Mouse (Mus musculus) bone marrow macrophage, adult 2 months (primary cell): ENCODE measurements around the gene Apoc2. TPM values are rescaled to one million over a fixed set of nuclear protein-coding genes. Genes with fewer than 3 reads are reported as not detected.
A peak's percentile ranks its signal among the peaks of the same experiment; 100 is the strongest.

ENCODE experiments used
- H3K27ac ChIP-seq: 2 replicates; pipeline ENCODE4 v1.5.1; 2012; ENCODE audit warnings: low read depth, low read length; ENCODE audit not compliant: insufficient read depth
- H3K4me1 ChIP-seq: 2 replicates; pipeline ENCODE4 v1.6.1; 2012; ENCODE audit warnings: low read length; ENCODE audit not compliant: control insufficient read depth, insufficient read depth
- H3K4me3 ChIP-seq: 2 replicates; pipeline ENCODE4 v1.5.1; 2012; ENCODE audit warnings: mild to moderate bottlenecking, low read length, moderate library complexity; ENCODE audit not compliant: insufficient read depth
- CTCF ChIP-seq: IDR thresholded peaks from 2 replicates; pipeline ENCODE4 v1.5.1; 2012; ENCODE audit warnings: low read depth, mild to moderate bottlenecking, low read length, moderate library complexity
- POLR2A ChIP-seq: IDR thresholded peaks from 2 replicates; pipeline ENCODE4 v1.6.1; 2012; ENCODE audit warnings: mild to moderate bottlenecking, low read depth, low read length, borderline replicate concordance
- polyA plus RNA-seq: library from polyadenylated mRNA; stranded (reverse); fragments of >200 nt; gene quantifications from 2 replicates; pipeline ENCODE4 v1.2.4, GENCODE M21; 2012; ENCODE audit not compliant: missing spikeins, insufficient read depth, insufficient read length

Apoc2 gene
- polyA plus RNA-seq, 1 experiment: 56.2 TPM

GRCm38 (mm10) chr7:19700299-19701068, 22.7 kb upstream of the Apoc2 start:
- Histone ChIP-seq H3K4me3 (no peak overlapping the region), H3K27ac (peak overlapping the region; percentile 96), H3K4me1 (peaks cover 23% of the 10 kb centered on the region)
- TF ChIP-seq CTCF (no peak), POLR2A (no peak)

DNA sequence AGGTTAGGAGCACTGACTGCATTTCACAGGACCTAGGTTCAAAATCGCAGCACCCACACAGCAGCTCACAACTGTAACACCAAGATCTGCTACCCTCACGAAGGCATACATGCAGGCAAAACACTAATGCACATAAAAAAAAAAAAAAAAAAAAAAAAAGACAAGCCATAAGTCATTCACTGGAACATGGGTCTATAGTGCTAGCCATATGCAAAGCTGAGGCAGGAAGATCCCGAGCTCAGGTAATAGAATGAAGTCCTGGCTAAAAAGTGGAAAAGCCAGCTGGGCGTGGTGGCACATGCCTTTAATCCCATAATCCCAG, 22.0 kb upstream of the Apoc2 start:
- TF ChIP-seq POLR2A: no peak
- TF ChIP-seq CTCF: no peak
- Histone ChIP-seq H3K4me1 (peaks cover 29% of the 10 kb centered on the region), H3K27ac (peak overlapping the region; percentile 96), H3K4me3 (no peak overlapping the region)

DNA sequence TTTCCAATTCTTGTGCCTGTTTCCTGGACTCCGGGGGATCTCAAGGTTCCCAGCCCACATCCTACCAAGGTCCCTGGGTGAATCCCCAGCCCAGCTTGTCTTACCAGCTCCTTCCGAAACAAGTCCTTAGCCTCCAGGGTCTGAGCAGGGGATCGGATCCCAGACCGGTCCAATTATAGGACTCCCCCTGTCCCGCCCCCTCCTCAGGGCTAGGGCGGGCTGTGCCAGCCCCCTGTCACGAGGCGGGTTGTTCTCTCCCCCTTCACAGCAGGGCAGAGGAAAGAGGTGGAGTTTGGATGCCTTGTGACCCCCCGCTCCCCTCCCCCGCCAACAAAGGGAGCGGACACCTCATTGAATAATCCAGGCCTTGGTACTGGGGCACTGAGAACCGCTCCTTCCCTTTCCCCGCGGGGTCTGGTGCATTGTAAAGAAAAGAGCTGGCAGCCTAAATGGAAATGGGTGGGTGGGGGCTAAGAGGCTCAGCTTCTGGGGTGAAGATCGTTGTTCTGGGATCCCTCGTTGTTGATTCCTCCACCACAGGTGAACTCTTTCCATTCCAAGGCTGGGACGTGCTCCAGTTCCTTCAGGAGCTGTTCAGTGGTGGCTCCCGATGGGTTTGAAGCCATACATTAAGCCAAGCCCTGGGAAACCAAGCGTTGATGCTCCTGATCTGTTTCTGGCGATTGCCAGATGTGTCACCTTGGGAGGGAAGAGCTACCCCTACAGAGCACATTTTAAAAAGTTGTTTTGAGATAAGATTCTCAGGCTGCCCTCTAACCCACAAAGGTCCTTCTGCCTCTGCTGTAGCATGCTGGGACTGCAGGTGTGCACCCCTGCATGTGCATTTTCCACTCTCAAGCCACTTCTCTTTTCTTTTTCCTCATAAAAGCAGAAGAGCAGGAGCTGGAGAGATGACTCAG, 21.4 kb upstream of the Apoc2 start, which contains the start of gene Apoe:
Gene Apoe, minus strand, starts transcription at position 282 of the 920 bp plus-strand sequence.
- Histone ChIP-seq H3K4me3 (peak within 1 kb of the TSS; percentile 92), H3K4me1 (peaks cover 36% of the 10 kb centered on the region), H3K27ac (peak within 1 kb of the TSS; percentile 96)
- no peak for TF ChIP-seq CTCF
- TF ChIP-seq POLR2A: peak; percentile 81; the same call in 1 of the 2 replicates

DNA sequence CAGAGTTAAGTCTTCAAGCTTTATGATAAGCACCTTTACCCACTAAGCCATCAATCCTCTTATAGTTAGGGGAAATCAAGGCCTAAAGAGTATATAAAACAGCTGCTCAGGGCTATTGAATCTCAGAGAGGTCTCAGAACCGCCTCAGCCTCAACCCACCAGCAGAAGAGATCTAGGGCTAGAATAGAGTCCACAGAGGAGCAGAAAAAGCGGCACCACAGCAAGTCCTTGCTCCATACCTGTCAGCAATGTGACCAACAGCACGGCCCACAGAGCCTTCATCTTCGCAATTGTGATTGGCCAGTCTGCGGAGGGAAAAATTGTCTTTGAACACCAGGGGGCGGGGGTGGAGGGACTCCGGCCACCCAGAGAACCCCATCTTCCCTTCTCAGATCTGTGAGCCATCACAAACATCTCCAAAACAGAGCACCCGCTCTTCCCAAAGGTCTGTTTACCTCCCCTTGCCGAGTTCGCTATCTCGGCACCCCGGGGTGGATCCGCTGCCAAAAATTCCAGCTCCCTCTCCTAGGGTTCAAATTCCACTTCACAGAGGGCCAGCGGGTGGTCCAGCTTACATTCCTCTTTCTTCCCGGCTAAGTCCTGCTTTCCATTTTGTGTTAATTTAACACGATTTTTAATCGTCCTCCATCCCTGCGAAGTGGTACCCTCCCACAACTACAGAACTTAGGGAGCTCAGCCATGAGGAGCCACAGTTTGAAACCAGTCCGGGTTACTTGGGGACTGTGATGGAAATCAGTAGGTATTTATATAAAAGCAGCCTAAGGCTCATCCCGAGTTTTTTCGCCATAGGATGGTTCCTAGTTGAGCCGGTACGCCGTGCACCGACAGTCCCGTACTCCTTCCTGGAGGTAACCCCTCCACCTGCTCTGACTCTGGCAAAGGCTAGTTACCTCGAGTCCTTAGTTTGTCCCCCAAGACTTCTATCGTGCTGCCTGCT, 20.5 kb upstream of the Apoc2 start:
- TF ChIP-seq POLR2A (no peak), CTCF (no peak)
- Histone ChIP-seq H3K27ac (peak overlapping the region; percentile 96), H3K4me1 (peaks cover 43% of the 10 kb centered on the region), H3K4me3 (peak overlapping the region; percentile 92)

DNA sequence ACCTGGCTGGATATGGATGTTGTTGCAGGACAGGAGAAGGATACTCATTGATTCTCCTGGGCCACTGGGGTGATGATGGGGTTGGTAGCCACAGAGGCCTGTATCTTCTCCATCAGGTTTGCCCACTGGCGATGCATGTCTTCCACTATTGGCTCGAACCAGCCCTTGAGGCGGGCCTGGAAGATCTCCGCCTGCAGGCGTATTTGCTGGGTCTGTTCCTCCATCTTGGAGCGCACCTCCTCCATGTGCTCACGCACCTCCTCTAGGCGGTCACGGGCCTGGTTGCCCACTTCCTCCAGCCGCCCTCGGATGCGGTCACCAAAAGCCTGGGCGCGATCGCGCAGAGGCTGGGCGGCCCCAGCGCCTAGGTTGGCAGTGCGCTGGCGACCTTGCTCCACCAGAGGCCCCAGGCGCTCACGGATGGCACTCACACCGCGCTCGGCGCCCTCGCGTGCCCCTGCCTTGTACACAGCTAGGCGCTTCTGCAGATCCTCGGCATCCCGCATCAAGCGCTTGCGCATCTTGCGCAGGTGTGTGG, 18.7 kb upstream of the Apoc2 start:
- Histone ChIP-seq H3K4me3 (peak overlapping the region; percentile 92), H3K4me1 (peaks cover 53% of the 10 kb centered on the region), H3K27ac (peak overlapping the region; percentile 98; the same call in 1 of the 2 replicates)
- TF ChIP-seq POLR2A (no peak), CTCF (no peak)

GRCm38 (mm10) chr7:19695881-19696280, 18.1 kb upstream of the Apoc2 start:
- Histone ChIP-seq H3K4me1 (peaks cover 52% of the 10 kb centered on the region), H3K27ac (peak overlapping the region; percentile 98), H3K4me3 (peak overlapping the region; percentile 92)
- TF ChIP-seq CTCF: no peak

DNA sequence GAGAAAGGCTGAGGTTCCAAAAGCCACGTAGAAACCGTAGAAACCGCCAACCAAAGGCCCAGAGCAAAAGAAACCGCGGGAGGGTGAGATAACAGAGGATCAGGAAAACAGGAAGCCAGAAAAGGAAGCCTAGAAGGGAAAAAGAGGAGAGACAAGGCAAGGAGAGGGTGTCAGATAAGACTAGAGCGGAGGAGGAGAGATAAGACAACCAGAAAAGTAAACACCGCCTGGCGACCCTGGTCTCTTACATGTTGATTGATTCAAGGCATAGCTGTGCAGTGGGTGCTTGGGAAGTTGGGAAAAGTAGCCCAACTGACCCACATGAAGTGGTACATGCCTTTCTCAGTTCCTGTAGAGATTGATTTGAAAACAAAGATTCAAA, 17.5 kb upstream of the Apoc2 start:
- H3K4me3 ChIP-seq: no peak overlapping the region
- TF ChIP-seq POLR2A (no peak), CTCF (no peak)
- peaks cover 45% of the 10 kb centered on the region for H3K4me1 ChIP-seq
- peak overlapping the region; percentile 98 for H3K27ac ChIP-seq

GRCm38 (mm10) chr7:19694336-19695212, 16.8 kb upstream of the Apoc2 start:
- no peak overlapping the region for H3K4me3 ChIP-seq
- TF ChIP-seq CTCF: no peak
- TF ChIP-seq POLR2A: no peak; the same call in 1 of the 2 replicates
- peaks cover 41% of the 10 kb centered on the region for H3K4me1 ChIP-seq
- peak overlapping the region; percentile 98 for H3K27ac ChIP-seq

DNA sequence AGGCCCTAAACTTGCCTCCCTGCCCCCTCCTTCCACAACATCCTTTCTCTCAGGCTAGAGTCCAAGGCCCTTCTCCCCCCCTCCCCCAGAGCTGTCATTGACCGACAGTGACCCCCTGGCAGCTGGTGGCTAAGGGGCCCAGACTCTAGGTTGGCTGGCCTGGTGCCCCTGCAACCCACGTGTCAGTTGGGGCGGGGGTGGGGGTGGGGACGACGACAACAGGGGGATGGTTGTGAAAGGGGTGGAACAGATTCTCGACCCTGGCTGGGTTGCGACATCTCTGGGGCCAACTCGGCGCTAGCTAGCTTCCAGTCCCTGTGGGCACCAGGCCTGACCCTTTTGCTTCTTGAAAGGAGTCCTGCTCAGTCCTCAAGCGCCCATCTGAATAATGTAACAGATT, 15.7 kb upstream of the Apoc2 start:
- H3K4me3 ChIP-seq: no peak overlapping the region
- no peak for TF ChIP-seq CTCF
- TF ChIP-seq POLR2A: no peak
- peaks cover 37% of the 10 kb centered on the region for H3K4me1 ChIP-seq
- peak overlapping the region; percentile 98 for H3K27ac ChIP-seq
